Mouse (Mus musculus) hindbrain, embryonic 13.5 days (tissue): Measurements from ENCODE around the gene Trpc4. TPM values are rescaled to one million over a fixed set of nuclear protein-coding genes. Genes with fewer than 3 reads are reported as not detected.

ENCODE experiments used
- ATAC-seq: fragments of 200-750 bp; cut with Nextera tagmentation; 2 replicates; pipeline ENCODE4 v1.8.0; 2017; ENCODE audit warnings: moderate TSS enrichment; ENCODE audit not compliant: low FRiP score
- H3K27ac ChIP-seq: fragments of 300-500 bp; sonication (generic); 2 replicates; pipeline ENCODE4 v1.5.1; 2015; ENCODE audit warnings: inconsistent platforms, mild to moderate bottlenecking, moderate library complexity
- H3K27me3 ChIP-seq: fragments of 300-500 bp; sonication (generic); 2 replicates; pipeline ENCODE4 v1.6.1; 2015; ENCODE audit warnings: mild to moderate bottlenecking, inconsistent platforms
- H3K36me3 ChIP-seq: fragments of 300-500 bp; sonication (generic); 2 replicates; pipeline ENCODE4 v1.6.1; 2015; ENCODE audit warnings: mild to moderate bottlenecking, inconsistent platforms
- H3K4me1 ChIP-seq: fragments of 300-500 bp; sonication (generic); replicated peaks from 2 replicates; pipeline ENCODE4 v1.6.1; 2015; ENCODE audit warnings: inconsistent platforms
- H3K4me2 ChIP-seq: fragments of 300-500 bp; sonication (generic); 2 replicates; pipeline ENCODE4 v1.6.1; 2015; ENCODE audit warnings: inconsistent platforms, mild to moderate bottlenecking, moderate library complexity
- H3K4me3 ChIP-seq: fragments of 300-500 bp; sonication (generic); 2 replicates; pipeline ENCODE4 v1.5.1; 2015; ENCODE audit warnings: mild to moderate bottlenecking, inconsistent platforms
- H3K9ac ChIP-seq: fragments of 300-500 bp; sonication (generic); 2 replicates; pipeline ENCODE4 v1.6.1; 2015; ENCODE audit warnings: mild to moderate bottlenecking, inconsistent platforms
- H3K9me3 ChIP-seq: fragments of 300-500 bp; sonication (generic); 2 replicates; pipeline ENCODE4 v1.6.1; 2016; ENCODE audit warnings: inconsistent platforms
- WGBS: fragments of 180-500 bp; shearing (Covaris S2); methylation state at CpG from one replicate; pipeline ENCODE4 v1.1.7; 2015; 5-methylcytosine and 5-hydroxymethylcytosine counted together
- polyA plus RNA-seq: library from polyadenylated mRNA; unstranded; fragments of >200 nt; fragmentation: Nextera tagmentation; extraction: Ambion mirVana; gene quantifications from 2 replicates; pipeline ENCODE4 v1.2.1, GENCODE M21; 2015

The Trpc4 gene
- polyA plus RNA-seq, 1 experiment from 2014 or later = 5.8 TPM

DNA sequence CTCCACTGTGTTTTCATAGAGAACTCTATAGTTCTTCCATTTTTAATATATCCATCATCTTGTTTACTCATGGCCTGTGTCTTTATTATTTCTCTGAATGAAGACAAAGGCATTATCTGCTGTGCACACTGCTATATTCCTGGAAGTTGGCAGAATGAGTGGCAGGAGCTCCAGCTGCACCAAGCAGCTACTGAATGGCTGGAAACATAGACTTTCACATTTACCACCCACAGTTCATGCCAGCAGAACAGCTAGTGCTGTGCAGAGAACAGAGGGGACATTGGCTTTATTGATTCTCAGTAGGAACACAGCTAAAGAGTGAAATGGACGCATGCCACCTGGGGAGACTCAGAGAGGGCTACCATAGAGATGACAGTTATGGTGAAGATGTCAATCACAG, 55.6 kb downstream of the Trpc4 start:
- Histone ChIP-seq H3K9me3 (no peaks in the 10 kb centered on the region), H3K4me2 (no peak overlapping the region), H3K27me3 (no peaks in the 10 kb centered on the region), H3K9ac (no peak overlapping the region), H3K36me3 (no peaks in the 10 kb centered on the region), H3K27ac (no peak overlapping the region), H3K4me1 (no peaks in the 10 kb centered on the region), H3K4me3 (no peak overlapping the region)
- ATAC-seq = no peak
- 68% methylated on average over 1 of the region's 1 CpGs for WGBS

DNA sequence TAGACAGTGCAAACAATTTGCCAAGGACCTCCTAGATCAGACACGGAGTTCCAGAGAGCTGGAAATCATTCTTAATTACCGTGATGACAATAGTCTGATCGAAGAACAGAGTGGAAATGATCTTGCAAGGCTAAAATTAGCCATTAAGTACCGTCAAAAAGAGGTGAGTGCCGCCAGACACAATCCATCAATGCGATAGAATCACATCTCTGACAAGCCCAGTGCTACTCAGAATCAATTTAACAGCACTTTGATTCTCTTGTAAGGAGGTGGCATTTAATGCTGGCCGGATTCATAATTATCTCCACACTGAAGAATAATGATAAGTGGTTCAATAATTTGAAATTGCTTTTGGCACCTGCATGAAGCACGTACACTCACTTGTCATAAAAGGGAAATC, 66.7 kb downstream of the Trpc4 start:
- 62% methylated on average over 8 of the region's 8 CpGs for WGBS
- Histone ChIP-seq H3K27ac (no peak overlapping the region), H3K9me3 (no peaks in the 10 kb centered on the region), H3K36me3 (no peaks in the 10 kb centered on the region), H3K9ac (no peak overlapping the region), H3K27me3 (no peaks in the 10 kb centered on the region), H3K4me1 (0 out of 2 replicates have a peak, but pooled peaks cover 4% of the 10 kb centered on the region), H3K4me3 (no peak overlapping the region), H3K4me2 (no peak overlapping the region)
- no peak for ATAC-seq

- 68% methylated on average over 4 of the region's 4 CpGs for WGBS
- H3K9me3 ChIP-seq = no peaks in the 10 kb centered on the region
- H3K4me1 ChIP-seq = peaks cover 4% of the 10 kb centered on the region; the same call in 1 of the 2 replicates
- H3K27ac ChIP-seq = no peak overlapping the region
- no peak overlapping the region for H3K4me3 ChIP-seq
- no peak overlapping the region for H3K4me2 ChIP-seq
- ATAC-seq = no peak
- H3K27me3 ChIP-seq = no peaks in the 10 kb centered on the region
- H3K9ac ChIP-seq = no peak overlapping the region
- H3K36me3 ChIP-seq = no peaks in the 10 kb centered on the region
Observed at GRCm38 (mm10) chr3:54228463-54228862, 72.6 kb downstream of the Trpc4 start.

GRCm38 (mm10) chr3:54238891-54239290, 83.1 kb downstream of the Trpc4 start:
- Histone ChIP-seq H3K4me1 (no peaks in the 10 kb centered on the region), H3K4me3 (no peak overlapping the region), H3K36me3 (no peaks in the 10 kb centered on the region), H3K9me3 (no peaks in the 10 kb centered on the region; the same call in 1 of the 2 replicates), H3K9ac (no peak overlapping the region), H3K4me2 (no peak overlapping the region), H3K27ac (no peak overlapping the region), H3K27me3 (no peaks in the 10 kb centered on the region)
- WGBS = 82% methylated on average over 5 of the region's 5 CpGs
- ATAC-seq = no peak

GRCm38 (mm10) chr3:54239426-54239825, 83.6 kb downstream of the Trpc4 start:
- Histone ChIP-seq H3K36me3 (no peaks in the 10 kb centered on the region), H3K4me2 (no peak overlapping the region), H3K27ac (no peak overlapping the region), H3K4me3 (no peak overlapping the region), H3K9me3 (no peaks in the 10 kb centered on the region; the same call in 1 of the 2 replicates), H3K9ac (no peak overlapping the region), H3K27me3 (no peaks in the 10 kb centered on the region), H3K4me1 (no peaks in the 10 kb centered on the region)
- no peak for ATAC-seq
- 96% methylated on average over 7 of the region's 7 CpGs for WGBS

DNA sequence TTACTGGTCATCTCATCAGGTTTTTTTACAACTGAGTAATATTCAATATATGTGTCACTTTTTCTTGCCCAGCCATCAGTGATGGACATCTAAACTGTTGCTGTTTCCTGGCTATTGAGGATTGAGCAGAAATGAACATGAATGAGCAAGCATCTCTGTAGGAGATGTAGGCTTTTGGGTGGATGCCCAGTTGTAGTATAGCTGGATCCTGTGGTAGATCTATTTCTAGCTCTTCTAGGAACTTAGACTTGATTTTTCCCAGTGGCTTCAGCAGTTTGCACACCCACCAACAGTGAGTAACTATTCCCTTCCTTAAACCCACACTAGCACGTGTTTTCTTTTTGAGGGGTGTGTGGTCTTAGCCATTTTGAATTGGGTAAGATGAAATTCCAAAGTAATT, 87.3 kb downstream of the Trpc4 start:
- H3K9ac ChIP-seq = no peak overlapping the region

DNA sequence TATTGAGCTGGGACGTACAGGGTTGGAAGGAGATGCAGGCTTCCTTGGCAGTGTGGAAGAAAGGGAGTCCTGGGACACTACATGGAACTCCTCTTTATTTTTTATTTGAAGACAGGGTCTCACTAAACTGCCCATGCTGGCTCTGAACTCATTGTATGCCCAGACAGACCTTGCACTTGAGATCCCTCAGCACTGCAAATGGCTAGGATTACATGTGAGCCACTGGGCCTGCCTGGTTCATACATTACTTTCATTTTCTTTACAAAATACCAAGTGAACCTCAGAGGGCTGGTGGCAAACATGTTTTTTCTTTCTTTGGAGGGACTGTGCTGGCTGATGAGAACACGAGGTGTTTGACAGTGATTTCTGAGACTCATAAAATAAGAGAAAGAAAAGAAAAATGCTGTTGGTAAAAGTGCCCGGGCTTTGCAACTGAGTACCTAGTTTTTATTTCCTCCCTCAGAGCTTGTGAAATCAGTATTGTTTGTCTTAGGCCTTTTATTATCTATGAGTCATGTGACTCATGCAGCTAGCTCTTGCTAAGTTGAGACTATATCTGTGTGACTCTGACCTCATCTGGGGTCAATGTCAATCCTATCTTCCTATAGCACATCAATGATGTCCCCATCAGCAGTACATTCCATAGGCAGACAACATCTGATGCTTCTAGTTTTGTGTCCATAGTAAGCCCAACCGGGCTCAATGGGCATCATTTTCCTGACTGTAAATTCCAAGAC, 89.1 kb downstream of the Trpc4 start:
- no peak overlapping the region for H3K4me2 ChIP-seq
- 90% methylated on average over 4 of the region's 4 CpGs for WGBS
- H3K9me3 ChIP-seq = no peaks in the 10 kb centered on the region; the same call in 1 of the 2 replicates
- no peak overlapping the region for H3K4me3 ChIP-seq
- no peaks in the 10 kb centered on the region for H3K36me3 ChIP-seq
- no peak overlapping the region for H3K27ac ChIP-seq
- no peaks in the 10 kb centered on the region for H3K27me3 ChIP-seq
- no peaks in the 10 kb centered on the region for H3K4me1 ChIP-seq
- H3K9ac ChIP-seq = no peak overlapping the region
- no peak for ATAC-seq

More for the DNA sequence above, 87.3 kb downstream of the Trpc4 start:
- Histone ChIP-seq H3K27ac (no peak overlapping the region), H3K4me1 (no peaks in the 10 kb centered on the region), H3K4me3 (no peak overlapping the region), H3K27me3 (no peaks in the 10 kb centered on the region), H3K9me3 (no peaks in the 10 kb centered on the region; the same call in 1 of the 2 replicates), H3K4me2 (no peak overlapping the region), H3K36me3 (no peaks in the 10 kb centered on the region)
- WGBS = 93% methylated on average over 1 of the region's 1 CpGs
- ATAC-seq = no peak

- 79% methylated on average over 2 of the region's 2 CpGs for WGBS
- Histone ChIP-seq H3K27me3 (no peaks in the 10 kb centered on the region), H3K27ac (no peak overlapping the region), H3K4me2 (no peak overlapping the region), H3K36me3 (no peaks in the 10 kb centered on the region), H3K4me1 (no peaks in the 10 kb centered on the region), H3K4me3 (no peak overlapping the region), H3K9ac (no peak overlapping the region), H3K9me3 (no peaks in the 10 kb centered on the region; the same call in 1 of the 2 replicates)
- ATAC-seq = no peak
Observed at GRCm38 (mm10) chr3:54246416-54246815, 90.6 kb downstream of the Trpc4 start.

DNA sequence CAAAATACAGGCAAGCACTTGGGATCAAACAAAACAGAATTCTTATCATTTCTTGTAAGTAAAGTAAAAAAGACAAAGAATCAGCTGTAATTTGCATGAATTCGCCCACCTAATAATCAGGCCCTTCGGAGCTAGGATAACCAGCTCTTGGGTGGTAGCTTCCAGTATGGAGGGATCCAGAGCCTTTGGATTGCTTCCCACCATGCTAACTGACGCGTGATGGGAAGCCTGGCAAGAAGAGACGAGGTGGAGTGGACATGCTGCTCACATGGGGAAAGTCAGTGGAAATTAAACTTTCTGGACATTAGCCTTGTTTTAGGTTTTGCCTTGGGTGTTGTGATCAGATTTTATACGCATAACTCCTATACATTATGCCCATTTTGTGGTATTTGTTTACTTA, 93.5 kb downstream of the Trpc4 start:
- Histone ChIP-seq H3K36me3 (no peaks in the 10 kb centered on the region), H3K9ac (no peak overlapping the region), H3K9me3 (no peaks in the 10 kb centered on the region), H3K27ac (no peak overlapping the region), H3K27me3 (no peaks in the 10 kb centered on the region), H3K4me2 (no peak overlapping the region), H3K4me3 (no peak overlapping the region), H3K4me1 (no peaks in the 10 kb centered on the region)
- no peak for ATAC-seq
- 91% methylated on average over 6 of the region's 6 CpGs for WGBS

DNA sequence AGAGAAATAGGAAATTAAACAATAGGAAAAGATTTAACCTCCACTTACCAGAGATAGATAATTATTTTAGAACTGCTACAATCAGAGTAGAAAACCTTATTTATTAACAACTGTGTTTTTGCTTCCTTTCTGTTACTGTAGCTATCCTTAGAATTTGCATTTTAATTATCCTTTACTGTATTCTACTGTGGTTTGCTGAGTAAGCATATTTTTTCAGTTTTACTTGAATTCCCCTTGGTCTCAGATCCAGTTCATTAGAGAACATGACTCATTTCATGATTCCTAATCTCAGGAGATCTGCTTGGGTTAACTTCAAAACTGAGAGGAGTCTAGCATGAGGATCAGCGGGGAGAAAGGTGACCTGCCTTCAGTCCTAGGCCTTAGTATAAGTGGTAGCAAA, 111.1 kb downstream of the Trpc4 start:
- Histone ChIP-seq H3K27me3 (no peaks in the 10 kb centered on the region), H3K9ac (no peak overlapping the region), H3K4me1 (no peaks in the 10 kb centered on the region), H3K4me3 (no peak overlapping the region), H3K9me3 (no peaks in the 10 kb centered on the region), H3K36me3 (no peaks in the 10 kb centered on the region), H3K27ac (no peak overlapping the region), H3K4me2 (no peak overlapping the region)
- ATAC-seq = no peak
- WGBS = 91% methylated on average over 1 of the region's 1 CpGs

DNA sequence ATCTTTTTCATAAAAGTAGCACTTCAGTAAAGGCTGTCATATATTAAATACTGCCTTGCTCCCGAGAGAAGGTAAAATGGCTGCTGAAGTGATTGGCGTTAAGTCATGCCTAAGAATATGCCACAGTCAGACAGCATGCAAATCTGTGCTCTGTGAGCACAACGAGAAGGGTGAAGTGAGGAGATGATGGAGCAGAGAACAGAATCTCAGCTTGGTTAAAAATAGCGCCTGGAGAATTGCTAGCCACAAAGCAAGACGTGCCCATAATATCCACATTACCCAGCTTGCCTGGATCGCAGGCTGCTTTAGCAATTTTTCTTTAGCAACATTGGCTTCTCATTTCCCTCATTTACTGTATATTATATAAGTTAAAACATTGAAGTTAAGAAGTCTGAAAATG, 113.3 kb downstream of the Trpc4 start:
- 83% methylated on average over 6 of the region's 6 CpGs for WGBS
- no peak overlapping the region for H3K4me3 ChIP-seq
- no peak overlapping the region for H3K27ac ChIP-seq
- ATAC-seq = no peak
- no peaks in the 10 kb centered on the region for H3K4me1 ChIP-seq
- H3K9me3 ChIP-seq = no peaks in the 10 kb centered on the region
- H3K27me3 ChIP-seq = no peaks in the 10 kb centered on the region
- H3K4me2 ChIP-seq = no peak overlapping the region
- no peak overlapping the region for H3K9ac ChIP-seq
- H3K36me3 ChIP-seq = no peaks in the 10 kb centered on the region

DNA sequence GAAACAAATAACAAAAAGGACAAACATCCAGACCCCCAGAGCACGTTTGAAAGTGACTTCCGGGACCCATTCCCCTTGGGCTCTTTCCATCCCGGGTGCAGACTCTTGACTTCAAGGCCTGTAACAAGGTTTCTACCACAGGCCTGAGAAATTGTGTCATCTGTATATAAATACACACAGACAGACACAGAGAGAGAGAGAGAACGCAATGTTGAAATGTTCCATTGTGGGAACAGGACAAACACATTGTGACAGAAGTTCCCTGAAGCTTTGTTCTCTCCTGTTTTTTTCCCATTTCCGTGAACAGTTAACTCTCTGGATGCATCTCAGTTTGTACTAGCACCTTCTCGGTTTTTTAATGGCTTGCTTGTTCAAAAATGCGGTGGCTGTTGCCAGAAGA, 118.8 kb downstream of the Trpc4 start:
- H3K9me3 ChIP-seq = no peaks in the 10 kb centered on the region
- no peak overlapping the region for H3K4me2 ChIP-seq

GRCm38 (mm10) chr3:54289731-54290130, 133.9 kb downstream of the Trpc4 start:
- 45% methylated on average over 3 of the region's 3 CpGs for WGBS
- H3K27me3 ChIP-seq = no peaks in the 10 kb centered on the region
- H3K4me2 ChIP-seq = no peak overlapping the region
- H3K9me3 ChIP-seq = no peaks in the 10 kb centered on the region
- H3K4me3 ChIP-seq = no peak overlapping the region
- no peak overlapping the region for H3K9ac ChIP-seq
- ATAC-seq = no peak
- H3K4me1 ChIP-seq = no peaks in the 10 kb centered on the region
- no peaks in the 10 kb centered on the region for H3K36me3 ChIP-seq
- H3K27ac ChIP-seq = no peak overlapping the region

More for the DNA sequence above, 118.8 kb downstream of the Trpc4 start:
- Histone ChIP-seq H3K27ac (no peak overlapping the region), H3K4me3 (no peak overlapping the region), H3K27me3 (no peaks in the 10 kb centered on the region), H3K36me3 (no peaks in the 10 kb centered on the region), H3K9ac (no peak overlapping the region), H3K4me1 (no peaks in the 10 kb centered on the region)
- 80% methylated on average over 7 of the region's 7 CpGs for WGBS
- ATAC-seq = no peak
